Mouse (Mus musculus) liver, embryonic 16.5 days (tissue): ENCODE measurements around the gene Adprm. TPM values are rescaled to one million over a fixed set of nuclear protein-coding genes. Genes with fewer than 3 reads are reported as not detected.

ENCODE experiments used
- ATAC-seq: fragments of 200-750 bp; cut with Nextera tagmentation; 2 replicates; pipeline ENCODE4 v1.8.0; 2017; ENCODE audit warnings: low read depth, mild to moderate bottlenecking, moderate number of reproducible peaks, moderate library complexity
- H3K27ac ChIP-seq: fragments of 300-500 bp; sonication (generic); 2 replicates; pipeline ENCODE4 v1.5.1; 2014; ENCODE audit warnings: mild to moderate bottlenecking, low read length
- H3K27me3 ChIP-seq: fragments of 300-500 bp; sonication (generic); 2 replicates; pipeline ENCODE4 v1.6.1; 2014; ENCODE audit warnings: low read depth, low read length, mixed read lengths; ENCODE audit not compliant: control insufficient read depth, insufficient read depth
- H3K36me3 ChIP-seq: fragments of 300-500 bp; sonication (generic); 2 replicates; pipeline ENCODE4 v1.6.1; 2014; ENCODE audit warnings: mild to moderate bottlenecking; ENCODE audit not compliant: control insufficient read depth, insufficient read depth
- H3K4me1 ChIP-seq: fragments of 300-500 bp; sonication (generic); 2 replicates; pipeline ENCODE4 v1.6.1; 2014; ENCODE audit warnings: low read depth, low read length, mixed read lengths; ENCODE audit not compliant: control insufficient read depth
- H3K4me2 ChIP-seq: fragments of 300-500 bp; sonication (generic); 2 replicates; pipeline ENCODE4 v1.6.1; 2014; ENCODE audit warnings: low read depth, low read length, mixed read lengths
- H3K4me3 ChIP-seq: fragments of 300-500 bp; sonication (generic); 2 replicates; pipeline ENCODE4 v1.5.1; 2014; ENCODE audit warnings: low read depth, mild to moderate bottlenecking, low read length
- H3K9ac ChIP-seq: fragments of 300-500 bp; sonication (generic); 2 replicates; pipeline ENCODE4 v1.6.1; 2014; ENCODE audit warnings: low read depth, low read length
- H3K9me3 ChIP-seq: fragments of 300-500 bp; sonication (generic); replicated peaks from 2 replicates; pipeline ENCODE4 v1.6.1; 2016; ENCODE audit warnings: low read length; ENCODE audit not compliant: control insufficient read depth
- WGBS: fragments of 180-500 bp; shearing (Covaris S2); extraction: QIAGEN DNeasy Blood & Tissue Kit; methylation state at CpG from one replicate; pipeline ENCODE4 v1.1.7; 2014; ENCODE audit not compliant: insufficient replicate concordance; 5-methylcytosine and 5-hydroxymethylcytosine counted together
- polyA plus RNA-seq: library from polyadenylated mRNA; unstranded; fragments of >200 nt; fragmentation: Nextera tagmentation; extraction: Ambion mirVana; gene quantifications from 2 replicates; pipeline ENCODE4 v1.2.1, GENCODE M21; 2015

Adprm gene
- polyA plus RNA-seq, 1 experiment from 2014 or later: 9.4 TPM

DNA sequence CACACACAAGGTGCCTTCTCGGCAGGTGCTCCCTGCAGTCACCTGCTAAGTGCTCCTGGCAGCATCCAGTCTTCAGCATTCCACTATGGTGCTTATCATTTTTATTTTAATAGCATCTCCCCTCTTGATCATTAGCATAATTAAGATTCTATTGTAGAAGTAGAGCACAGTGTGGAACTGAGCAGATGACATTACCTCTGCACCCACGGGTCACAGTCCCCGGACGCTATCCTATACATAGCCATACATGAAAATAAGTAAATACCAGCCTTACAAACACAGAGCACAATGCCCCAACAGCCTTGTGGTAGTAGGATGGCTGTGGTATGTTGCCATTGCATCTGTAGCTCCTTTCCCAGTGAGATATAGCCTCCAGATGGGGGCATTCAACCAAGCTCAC is 43.9 kb downstream of the Adprm start:
- Histone ChIP-seq H3K9me3 (no peaks in the 10 kb centered on the region), H3K4me3 (no peak overlapping the region), H3K4me1 (no peaks in the 10 kb centered on the region), H3K27me3 (no peaks in the 10 kb centered on the region), H3K9ac (no peak overlapping the region), H3K27ac (no peak overlapping the region), H3K4me2 (no peak overlapping the region), H3K36me3 (no peaks in the 10 kb centered on the region)
- ATAC-seq: no peak
- WGBS: 83% methylated on average over 4 of the region's 4 CpGs

DNA sequence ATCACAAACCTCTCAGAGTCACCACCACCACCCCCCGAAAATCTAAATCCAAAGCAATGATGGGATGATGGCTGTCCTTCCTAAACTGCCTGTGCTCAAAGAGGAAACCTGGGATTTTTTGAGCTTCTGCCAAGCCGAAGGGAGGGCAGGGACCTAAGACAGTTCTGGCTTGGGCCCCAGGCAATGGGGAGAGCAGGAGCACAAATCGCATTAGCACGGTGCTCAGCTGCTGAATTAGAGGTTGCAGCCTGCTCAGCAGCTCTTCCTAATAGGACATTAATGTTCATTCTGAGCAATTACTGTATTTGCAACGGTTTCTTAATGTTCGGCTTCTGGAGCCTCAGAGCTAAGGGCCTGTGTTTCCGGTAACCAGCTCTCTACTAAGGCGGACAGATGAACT is 44.4 kb downstream of the Adprm start:
- no peak for ATAC-seq
- no peaks in the 10 kb centered on the region for H3K4me1 ChIP-seq

DNA sequence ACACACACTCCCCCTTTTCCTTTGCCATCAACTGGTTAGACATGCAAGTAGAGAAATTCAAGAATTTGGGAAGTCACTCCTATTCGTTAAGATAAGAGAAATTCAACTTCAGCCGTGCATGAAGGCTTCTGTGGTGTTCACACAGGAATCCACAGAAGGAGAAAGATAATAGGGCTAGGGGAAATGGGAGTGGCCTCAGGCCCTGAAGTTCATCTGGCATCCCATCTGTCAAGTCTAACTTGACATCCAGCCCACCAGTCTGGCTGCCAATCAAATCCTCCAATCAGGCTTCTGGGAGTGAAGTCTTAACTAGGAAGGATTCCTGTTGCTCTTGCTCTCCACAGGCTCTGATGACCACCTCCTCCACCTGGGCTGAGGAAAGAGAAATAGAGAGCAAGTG is 49.5 kb downstream of the Adprm start:
- H3K9me3 ChIP-seq: no peaks in the 10 kb centered on the region
- H3K9ac ChIP-seq: no peak overlapping the region
- no peak overlapping the region for H3K4me3 ChIP-seq
- H3K36me3 ChIP-seq: no peaks in the 10 kb centered on the region
- WGBS: 18% methylated on average over 2 of the region's 2 CpGs
- no peak overlapping the region for H3K27ac ChIP-seq
- H3K4me2 ChIP-seq: no peak overlapping the region
- H3K4me1 ChIP-seq: no peaks in the 10 kb centered on the region
- H3K27me3 ChIP-seq: no peaks in the 10 kb centered on the region
- no peak for ATAC-seq

More for the DNA sequence above, 44.4 kb downstream of the Adprm start:
- no peaks in the 10 kb centered on the region for H3K9me3 ChIP-seq
- no peak overlapping the region for H3K4me2 ChIP-seq
- no peak overlapping the region for H3K4me3 ChIP-seq
- no peak overlapping the region for H3K27ac ChIP-seq
- H3K27me3 ChIP-seq: no peaks in the 10 kb centered on the region
- 75% methylated on average over 8 of the region's 8 CpGs for WGBS
- H3K36me3 ChIP-seq: no peaks in the 10 kb centered on the region
- no peak overlapping the region for H3K9ac ChIP-seq

DNA sequence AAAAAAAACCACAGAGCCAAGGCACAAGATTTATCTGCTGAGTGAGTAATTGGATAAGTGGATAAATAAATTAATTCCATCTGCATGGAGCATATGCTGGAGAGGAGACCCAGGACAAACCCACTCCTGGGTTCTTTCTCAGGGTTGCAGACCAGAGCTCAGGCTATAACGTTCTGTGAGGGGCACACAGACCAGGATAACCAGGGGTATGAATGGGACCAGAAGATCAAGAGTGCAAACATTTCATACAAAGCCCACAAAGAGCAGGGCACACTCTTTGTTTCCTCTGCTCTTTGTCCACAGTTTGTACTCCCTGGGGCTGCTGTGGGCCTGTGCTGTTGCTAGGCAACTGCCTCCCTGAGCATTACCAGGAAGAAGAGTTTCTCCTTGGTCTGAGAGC is 50.7 kb downstream of the Adprm start:
- Histone ChIP-seq H3K4me2 (no peak overlapping the region), H3K4me3 (no peak overlapping the region), H3K9me3 (no peaks in the 10 kb centered on the region), H3K27ac (no peak overlapping the region), H3K4me1 (no peaks in the 10 kb centered on the region), H3K36me3 (no peaks in the 10 kb centered on the region), H3K27me3 (no peaks in the 10 kb centered on the region), H3K9ac (no peak overlapping the region)
- ATAC-seq: no peak
- 43% methylated on average over 1 of the region's 1 CpGs for WGBS

DNA sequence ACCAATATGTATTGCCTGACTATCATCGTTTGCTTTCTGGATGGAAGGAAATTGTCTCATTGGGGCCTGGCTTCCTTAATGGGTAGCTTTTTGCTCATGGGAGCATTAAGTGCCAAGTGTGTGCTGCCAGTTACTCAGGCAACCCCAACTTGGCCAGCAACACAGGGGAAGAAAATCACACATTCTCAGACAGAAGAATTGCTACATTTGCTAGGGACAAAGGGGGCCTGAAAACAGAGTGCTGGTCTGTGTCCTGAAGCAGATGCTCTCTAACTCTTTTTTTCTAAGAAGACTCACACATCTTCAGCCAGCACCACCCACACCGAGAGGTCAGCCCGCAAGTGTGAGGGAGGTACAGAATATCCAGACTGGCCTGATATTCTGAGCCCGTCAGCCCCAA is 51.7 kb downstream of the Adprm start:
- no peak overlapping the region for H3K9ac ChIP-seq
- no peaks in the 10 kb centered on the region for H3K9me3 ChIP-seq
- H3K27me3 ChIP-seq: no peaks in the 10 kb centered on the region
- H3K4me1 ChIP-seq: no peaks in the 10 kb centered on the region
- no peak for ATAC-seq
- H3K4me3 ChIP-seq: no peak overlapping the region
- 56% methylated on average over 4 of the region's 4 CpGs for WGBS
- H3K27ac ChIP-seq: no peak overlapping the region
- H3K4me2 ChIP-seq: no peak overlapping the region
- H3K36me3 ChIP-seq: no peaks in the 10 kb centered on the region

DNA sequence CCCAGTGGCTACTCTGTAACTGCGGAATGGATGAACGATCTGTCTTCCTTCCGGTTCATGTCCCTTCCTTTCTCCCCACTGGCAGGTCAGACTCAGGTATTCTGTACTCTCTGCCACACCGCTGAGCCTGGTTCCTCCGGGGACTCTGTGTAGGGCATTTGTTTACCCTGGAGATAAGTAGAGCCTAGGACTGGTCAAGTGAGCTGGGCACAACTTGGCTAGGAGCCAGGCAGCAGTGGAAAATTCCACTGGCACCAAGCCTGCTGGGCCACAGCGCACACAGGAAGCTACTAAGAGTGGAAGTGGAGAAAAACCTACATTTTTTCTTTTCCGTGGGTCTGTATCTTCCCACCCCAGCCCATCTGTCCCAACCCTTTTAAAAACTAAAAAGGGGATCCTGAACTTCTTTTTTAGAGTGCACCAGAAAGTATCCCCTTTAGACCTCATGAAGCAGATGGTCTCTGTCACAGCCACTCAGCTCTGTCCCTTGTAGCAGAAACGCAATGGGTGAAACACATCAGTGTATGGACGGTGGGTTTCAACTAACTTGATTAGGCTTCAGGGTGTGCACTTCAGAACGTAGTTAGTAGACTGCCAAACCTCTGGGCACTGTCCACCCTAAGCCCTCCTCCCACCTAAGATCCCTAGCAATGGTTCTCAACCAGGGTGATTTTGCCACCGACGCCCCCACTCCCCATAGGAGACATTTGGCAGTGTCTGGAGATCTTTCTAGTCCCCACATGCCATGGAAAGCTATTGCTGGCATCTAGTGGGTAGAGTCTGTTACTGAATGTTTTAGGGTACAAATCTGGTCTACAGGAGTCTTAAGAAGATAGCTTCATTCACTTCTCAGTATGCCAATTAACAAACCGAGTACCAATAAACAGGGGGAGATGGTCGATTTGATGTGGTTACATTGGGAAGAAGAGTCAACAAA is 53.7 kb downstream of the Adprm start:
- Histone ChIP-seq H3K4me2 (no peak overlapping the region), H3K4me1 (no peaks in the 10 kb centered on the region), H3K27ac (no peak overlapping the region), H3K4me3 (no peak overlapping the region), H3K9me3 (no peaks in the 10 kb centered on the region), H3K9ac (no peak overlapping the region), H3K27me3 (no peaks in the 10 kb centered on the region), H3K36me3 (no peaks in the 10 kb centered on the region)
- ATAC-seq: no peak
- WGBS: 53% methylated on average over 14 of the region's 14 CpGs

DNA sequence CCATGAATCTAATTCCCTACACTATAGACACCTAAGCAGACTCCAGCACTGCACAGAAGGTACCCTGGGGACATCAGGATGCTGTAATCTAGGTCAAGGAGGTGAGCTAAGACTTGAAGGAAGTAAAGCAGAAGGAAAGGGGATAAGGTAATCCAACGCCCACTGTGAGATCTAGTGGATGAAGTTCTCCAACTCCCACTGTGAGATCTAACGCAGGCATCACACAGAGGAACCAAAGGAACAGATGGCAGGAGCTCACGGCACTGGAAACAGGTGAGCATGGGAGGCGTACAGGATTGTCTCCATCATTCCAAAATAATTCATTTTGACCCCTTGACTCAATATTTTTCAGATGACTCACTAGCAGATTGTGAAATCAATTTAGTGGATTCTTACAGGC is 55.9 kb downstream of the Adprm start:
- Histone ChIP-seq H3K4me3 (no peak overlapping the region), H3K4me1 (no peaks in the 10 kb centered on the region), H3K4me2 (no peak overlapping the region), H3K27me3 (no peaks in the 10 kb centered on the region), H3K36me3 (no peaks in the 10 kb centered on the region), H3K9me3 (no peaks in the 10 kb centered on the region), H3K27ac (no peak overlapping the region), H3K9ac (no peak overlapping the region)
- WGBS: 51% methylated on average over 4 of the region's 4 CpGs
- ATAC-seq: no peak

DNA sequence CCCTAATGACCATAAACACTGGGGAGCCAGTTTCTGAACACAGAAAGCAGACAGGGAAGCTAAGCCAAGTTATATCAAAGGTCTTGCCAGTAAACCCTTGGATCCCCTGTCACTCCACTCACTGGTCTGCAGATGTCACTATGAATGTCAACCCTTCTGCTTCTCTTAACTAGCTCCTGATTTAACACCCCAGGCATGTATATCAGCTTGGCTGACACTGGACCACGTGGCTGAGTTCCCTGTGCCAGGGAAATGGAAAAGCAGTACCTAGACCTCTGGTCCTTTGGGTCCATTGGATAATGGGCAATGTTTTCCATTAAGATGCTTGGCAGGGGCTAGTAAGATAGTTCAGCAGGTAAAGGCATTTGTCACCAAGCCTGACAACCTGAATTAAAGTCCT is 58.7 kb downstream of the Adprm start:
- Histone ChIP-seq H3K36me3 (no peaks in the 10 kb centered on the region), H3K4me2 (no peak overlapping the region), H3K27me3 (no peaks in the 10 kb centered on the region), H3K4me1 (no peaks in the 10 kb centered on the region), H3K9me3 (no peaks in the 10 kb centered on the region), H3K9ac (no peak overlapping the region), H3K27ac (no peak overlapping the region), H3K4me3 (no peak overlapping the region)
- 22% methylated on average over 1 of the region's 1 CpGs for WGBS
- no peak for ATAC-seq

DNA sequence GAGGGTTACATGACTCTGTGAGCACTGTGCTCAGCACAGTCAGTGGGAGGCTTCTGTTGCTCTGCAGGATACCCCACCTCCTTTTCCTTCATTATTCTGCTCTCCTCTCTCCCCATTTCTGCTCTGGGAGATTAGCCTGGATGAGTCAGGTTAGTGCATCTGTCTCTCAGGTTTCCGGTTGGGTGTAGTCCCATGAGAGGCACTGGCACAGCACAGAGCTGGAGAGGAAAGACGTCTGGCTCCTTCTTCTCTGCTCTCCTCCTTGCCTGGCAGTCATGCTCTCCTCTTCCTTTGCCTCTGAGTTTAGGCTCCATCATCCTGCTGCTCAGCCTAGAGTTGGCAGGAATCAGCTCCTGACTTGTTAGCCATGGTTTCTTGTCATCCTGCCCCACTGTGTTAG is 60.2 kb downstream of the Adprm start:
- Histone ChIP-seq H3K4me1 (no peaks in the 10 kb centered on the region), H3K9me3 (no peaks in the 10 kb centered on the region), H3K4me2 (no peak overlapping the region), H3K9ac (no peak overlapping the region), H3K4me3 (no peak overlapping the region), H3K27ac (no peak overlapping the region), H3K36me3 (no peaks in the 10 kb centered on the region), H3K27me3 (no peaks in the 10 kb centered on the region)
- ATAC-seq: no peak
- WGBS: 57% methylated on average over 2 of the region's 2 CpGs
